Mouse (Mus musculus) bone marrow macrophage, adult 2 months (primary cell): ENCODE results near the gene C4b.

Experiments
- CTCF ChIP-seq: IDR thresholded peaks from 2 replicates; pipeline ENCODE4 v1.5.1; 2012; ENCODE audit warnings: low read depth, mild to moderate bottlenecking, low read length, moderate library complexity
- POLR2A ChIP-seq: IDR thresholded peaks from 2 replicates; pipeline ENCODE4 v1.6.1; 2012; ENCODE audit warnings: mild to moderate bottlenecking, low read depth, low read length, borderline replicate concordance

GRCm38 (mm10) chr17:34740280-34740679 is 3.4 kb downstream of the C4b start:
- no peak for TF ChIP-seq POLR2A
- TF ChIP-seq CTCF: no peak
